Mouse (Mus musculus): Measurements from ENCODE around the gene Cald1. TPM values are rescaled to one million over a fixed set of nuclear protein-coding genes. Genes with fewer than 3 reads are reported as not detected.

The Cald1 gene
- polyA plus RNA-seq, 1 experiment from 2014 or later = 366 TPM

- H3K27ac ChIP-seq = peak overlapping the region; percentile 72
- 0 out of 2 replicates have a peak, but pooled peaks have one; percentile 10 for ATAC-seq
- H3K36me3 ChIP-seq = no peaks in the 10 kb centered on the region
- peaks cover 7% of the 10 kb centered on the region; the same call in 1 of the 2 replicates for H3K4me1 ChIP-seq (replicated peaks)
- H3K27me3 ChIP-seq (replicated peaks) = no peaks in the 10 kb centered on the region
- H3K4me3 ChIP-seq (replicated peaks) = no peak overlapping the region
- no peak overlapping the region for H3K4me2 ChIP-seq (replicated peaks)
- no peak overlapping the region for H3K9ac ChIP-seq
- H3K9me3 ChIP-seq = no peaks in the 10 kb centered on the region
- 12% methylated on average over 8 of the region's 8 CpGs for WGBS
Measured at GRCm38 (mm10) chr6:34684886-34685285, 86.6 kb downstream of the Cald1 start.

GRCm38 (mm10) chr6:34688971-34689370, 90.7 kb downstream of the Cald1 start:
- no peak overlapping the region for H3K9ac ChIP-seq
- peaks cover 9% of the 10 kb centered on the region; the same call in 1 of the 2 replicates for H3K4me1 ChIP-seq (replicated peaks)
- no peaks in the 10 kb centered on the region for H3K9me3 ChIP-seq
- no peak overlapping the region for H3K4me3 ChIP-seq (replicated peaks)
- WGBS = 63% methylated on average over 2 of the region's 2 CpGs
- H3K27me3 ChIP-seq (replicated peaks) = no peaks in the 10 kb centered on the region
- peak; percentile 69; the same call in 1 of the 2 replicates for ATAC-seq
- no peak overlapping the region for H3K27ac ChIP-seq
- no peak overlapping the region for H3K4me2 ChIP-seq (replicated peaks)
- H3K36me3 ChIP-seq = no peaks in the 10 kb centered on the region; the same call in 1 of the 2 replicates

GRCm38 (mm10) chr6:34691416-34691815, 93.1 kb downstream of the Cald1 start:
- Histone ChIP-seq H3K27me3 (replicated peaks) (no peaks in the 10 kb centered on the region), H3K9me3 (no peaks in the 10 kb centered on the region), H3K36me3 (no peaks in the 10 kb centered on the region; the same call in 1 of the 2 replicates), H3K9ac (no peak overlapping the region), H3K4me1 (replicated peaks) (0 out of 2 replicates have a peak, but pooled peaks cover 9% of the 10 kb centered on the region), H3K4me2 (replicated peaks) (no peak overlapping the region), H3K4me3 (replicated peaks) (no peak overlapping the region), H3K27ac (no peak overlapping the region)
- no peak for ATAC-seq
- WGBS = 67% methylated on average over 7 of the region's 7 CpGs

- Histone ChIP-seq H3K9me3 (no peaks in the 10 kb centered on the region), H3K36me3 (no peaks in the 10 kb centered on the region; the same call in 1 of the 2 replicates), H3K9ac (no peak overlapping the region), H3K4me2 (replicated peaks) (no peak overlapping the region), H3K4me1 (replicated peaks) (0 out of 2 replicates have a peak, but pooled peaks cover 9% of the 10 kb centered on the region), H3K4me3 (replicated peaks) (no peak overlapping the region), H3K27me3 (replicated peaks) (no peaks in the 10 kb centered on the region), H3K27ac (no peak overlapping the region)
- 89% methylated on average over 4 of the region's 4 CpGs for WGBS
- ATAC-seq = no peak
Measured at GRCm38 (mm10) chr6:34694096-34694495, 95.8 kb downstream of the Cald1 start.

- peaks cover 13% of the 10 kb centered on the region for H3K4me1 ChIP-seq (replicated peaks)
- ATAC-seq = no peak
- H3K27me3 ChIP-seq (replicated peaks) = no peaks in the 10 kb centered on the region
- 75% methylated on average over 1 of the region's 1 CpGs for WGBS
- no peaks in the 10 kb centered on the region for H3K9me3 ChIP-seq
- H3K4me2 ChIP-seq (replicated peaks) = no peak overlapping the region
- peaks cover 10% of the 10 kb centered on the region; the same call in 1 of the 2 replicates for H3K36me3 ChIP-seq
- H3K27ac ChIP-seq = no peak overlapping the region
- H3K4me3 ChIP-seq (replicated peaks) = no peak overlapping the region
- no peak overlapping the region for H3K9ac ChIP-seq
Measured at GRCm38 (mm10) chr6:34703421-34704120, 105.3 kb downstream of the Cald1 start.

GRCm38 (mm10) chr6:34707521-34707920, 109.2 kb downstream of the Cald1 start:
- ATAC-seq = no peak
- Histone ChIP-seq H3K4me1 (replicated peaks) (peaks cover 27% of the 10 kb centered on the region), H3K36me3 (peaks cover 10% of the 10 kb centered on the region; the same call in 1 of the 2 replicates), H3K4me3 (replicated peaks) (no peak overlapping the region), H3K4me2 (replicated peaks) (no peak overlapping the region), H3K9ac (no peak overlapping the region), H3K27ac (peak overlapping the region; percentile 23; the same call in 1 of the 2 replicates), H3K9me3 (no peaks in the 10 kb centered on the region), H3K27me3 (replicated peaks) (no peaks in the 10 kb centered on the region)
- WGBS = 35% methylated on average over 2 of the region's 2 CpGs

- Histone ChIP-seq H3K4me3 (replicated peaks) (peak overlapping the region; percentile 29), H3K27me3 (replicated peaks) (no peaks in the 10 kb centered on the region), H3K9ac (no peak overlapping the region), H3K9me3 (no peaks in the 10 kb centered on the region), H3K4me1 (replicated peaks) (peaks cover 27% of the 10 kb centered on the region), H3K36me3 (peaks cover 10% of the 10 kb centered on the region; the same call in 1 of the 2 replicates), H3K27ac (peak overlapping the region; percentile 23; the same call in 1 of the 2 replicates), H3K4me2 (replicated peaks) (peak overlapping the region; percentile 60)
- peak; percentile 67 for ATAC-seq
- WGBS = 17% methylated on average over 13 of the region's 13 CpGs
Measured at GRCm38 (mm10) chr6:34708650-34709265, 110.5 kb downstream of the Cald1 start.

GRCm38 (mm10) chr6:34709289-34709688, 111.0 kb downstream of the Cald1 start:
- ATAC-seq = peak; percentile 77
- H3K9me3 ChIP-seq = no peaks in the 10 kb centered on the region
- no peaks in the 10 kb centered on the region for H3K27me3 ChIP-seq (replicated peaks)
- WGBS = 5% methylated on average over 11 of the region's 11 CpGs
- peak overlapping the region; percentile 49 for H3K27ac ChIP-seq
- H3K36me3 ChIP-seq = peaks cover 8% of the 10 kb centered on the region; the same call in 1 of the 2 replicates
- peaks cover 27% of the 10 kb centered on the region for H3K4me1 ChIP-seq (replicated peaks)
- H3K9ac ChIP-seq = peak overlapping the region; percentile 18
- H3K4me2 ChIP-seq (replicated peaks) = peak overlapping the region; percentile 60
- H3K4me3 ChIP-seq (replicated peaks) = peak overlapping the region; percentile 29

GRCm38 (mm10) chr6:34709946-34710682, 111.8 kb downstream of the Cald1 start:
- no peaks in the 10 kb centered on the region for H3K9me3 ChIP-seq
- H3K4me3 ChIP-seq (replicated peaks) = peak overlapping the region; percentile 29
- peak overlapping the region; percentile 60 for H3K4me2 ChIP-seq (replicated peaks)
- H3K27ac ChIP-seq = 0 out of 2 replicates have a peak overlapping the region, but pooled peaks have one; percentile 49
- H3K4me1 ChIP-seq (replicated peaks) = peaks cover 27% of the 10 kb centered on the region
- H3K27me3 ChIP-seq (replicated peaks) = no peaks in the 10 kb centered on the region
- no peaks in the 10 kb centered on the region for H3K36me3 ChIP-seq
- WGBS = 31% methylated on average over 14 of the region's 14 CpGs
- ATAC-seq = no peak
- H3K9ac ChIP-seq = peak overlapping the region; percentile 18

- H3K27me3 ChIP-seq (replicated peaks) = no peaks in the 10 kb centered on the region
- no peaks in the 10 kb centered on the region for H3K36me3 ChIP-seq
- 0 out of 2 replicates have a peak overlapping the region, but pooled peaks have one; percentile 7 for H3K4me3 ChIP-seq (replicated peaks)
- peak overlapping the region; percentile 60 for H3K4me2 ChIP-seq (replicated peaks)
- peaks cover 28% of the 10 kb centered on the region for H3K4me1 ChIP-seq (replicated peaks)
- 52% methylated on average over 5 of the region's 5 CpGs for WGBS
- H3K9ac ChIP-seq = no peak overlapping the region
- no peaks in the 10 kb centered on the region for H3K9me3 ChIP-seq
- H3K27ac ChIP-seq = no peak overlapping the region
- no peak for ATAC-seq
Measured at GRCm38 (mm10) chr6:34710848-34711247, 112.5 kb downstream of the Cald1 start.

GRCm38 (mm10) chr6:34711620-34712019, 113.3 kb downstream of the Cald1 start:
- Histone ChIP-seq H3K9me3 (no peaks in the 10 kb centered on the region), H3K4me1 (replicated peaks) (peaks cover 33% of the 10 kb centered on the region), H3K4me3 (replicated peaks) (no peak overlapping the region), H3K4me2 (replicated peaks) (no peak overlapping the region), H3K27ac (no peak overlapping the region), H3K36me3 (no peaks in the 10 kb centered on the region), H3K9ac (no peak overlapping the region), H3K27me3 (replicated peaks) (no peaks in the 10 kb centered on the region)
- WGBS = 67% methylated on average over 10 of the region's 10 CpGs
- ATAC-seq = no peak

GRCm38 (mm10) chr6:34713169-34713568, 114.9 kb downstream of the Cald1 start:
- Histone ChIP-seq H3K36me3 (no peaks in the 10 kb centered on the region), H3K4me3 (replicated peaks) (no peak overlapping the region), H3K9ac (no peak overlapping the region), H3K27me3 (replicated peaks) (no peaks in the 10 kb centered on the region), H3K4me2 (replicated peaks) (no peak overlapping the region), H3K27ac (no peak overlapping the region), H3K9me3 (no peaks in the 10 kb centered on the region), H3K4me1 (replicated peaks) (peaks cover 33% of the 10 kb centered on the region)
- WGBS = 72% methylated on average over 4 of the region's 4 CpGs
- no peak for ATAC-seq

All from intestine, embryonic 15.5 days (tissue).